Mouse (Mus musculus): ENCODE results near the gene Ccdc88b. TPM values are rescaled to one million over a fixed set of nuclear protein-coding genes. Genes with fewer than 3 reads are reported as not detected.

Gene Ccdc88b
- polyA plus RNA-seq, 1 experiment, result 55.2 TPM

GRCm38 (mm10) chr19:6877965-6878364 lies 20.0 kb upstream of the Ccdc88b start:
- Histone ChIP-seq H3K9me3 (peaks cover 4% of the 10 kb centered on the region; the same call in 1 of the 2 replicates), H3K27me3 (replicated peaks) (no peaks in the 10 kb centered on the region)
- TF ChIP-seq GATA1 (IDR thresholded peaks at IDR 0.05; ENCODE audit: borderline replicate concordance, low read length) (no peak), FLI1 (IDR thresholded peaks at IDR 0.05; ENCODE audit: low read length) (no peak)

GRCm38 (mm10) chr19:6876799-6877198 lies 18.8 kb upstream of the Ccdc88b start:
- H3K4me3 ChIP-seq (replicated peaks), result no peak overlapping the region
- no peak for TF ChIP-seq FLI1 (IDR thresholded peaks at IDR 0.05; ENCODE audit: low read length)
- no peak for TF ChIP-seq GATA1 (IDR thresholded peaks at IDR 0.05; ENCODE audit: borderline replicate concordance, low read length)
- H3K36me3 ChIP-seq (replicated peaks; ENCODE audit: low read length), result peaks cover 3% of the 10 kb centered on the region
- H3K9me3 ChIP-seq, result peaks cover 4% of the 10 kb centered on the region; the same call in 1 of the 2 replicates
- H3K4me1 ChIP-seq, result peaks cover 55% of the 10 kb centered on the region
- no peaks in the 10 kb centered on the region for H3K27me3 ChIP-seq (replicated peaks)

More at GRCm38 (mm10) chr19:6877965-6878364, 20.0 kb upstream of the Ccdc88b start:
- H3K4me1 ChIP-seq, result peaks cover 43% of the 10 kb centered on the region
- H3K4me3 ChIP-seq (replicated peaks), result no peak overlapping the region
- H3K36me3 ChIP-seq (replicated peaks; ENCODE audit: low read length), result peaks cover 3% of the 10 kb centered on the region

GRCm38 (mm10) chr19:6875834-6876233 lies 17.8 kb upstream of the Ccdc88b start:
- Histone ChIP-seq H3K9me3 (peaks cover 4% of the 10 kb centered on the region; the same call in 1 of the 2 replicates), H3K4me1 (peaks cover 65% of the 10 kb centered on the region), H3K4me3 (replicated peaks) (no peak overlapping the region), H3K27me3 (replicated peaks) (no peaks in the 10 kb centered on the region), H3K36me3 (replicated peaks; ENCODE audit: low read length) (peaks cover 3% of the 10 kb centered on the region)
- TF ChIP-seq FLI1 (IDR thresholded peaks at IDR 0.05; ENCODE audit: low read length) (no peak), GATA1 (IDR thresholded peaks at IDR 0.05; ENCODE audit: borderline replicate concordance, low read length) (no peak)

GRCm38 (mm10) chr19:6874257-6874656 lies 16.2 kb upstream of the Ccdc88b start:
- Histone ChIP-seq H3K27me3 (replicated peaks) (no peaks in the 10 kb centered on the region), H3K4me1 (peaks cover 74% of the 10 kb centered on the region), H3K36me3 (replicated peaks; ENCODE audit: low read length) (no peaks in the 10 kb centered on the region), H3K4me3 (replicated peaks) (no peak overlapping the region), H3K9me3 (no peaks in the 10 kb centered on the region; the same call in 1 of the 2 replicates)
- TF ChIP-seq GATA1 (IDR thresholded peaks at IDR 0.05; ENCODE audit: borderline replicate concordance, low read length), result no peak
- no peak for TF ChIP-seq FLI1 (IDR thresholded peaks at IDR 0.05; ENCODE audit: low read length)

- Histone ChIP-seq H3K27me3 (replicated peaks) (no peaks in the 10 kb centered on the region), H3K36me3 (replicated peaks; ENCODE audit: low read length) (no peaks in the 10 kb centered on the region), H3K9me3 (no peaks in the 10 kb centered on the region), H3K4me3 (replicated peaks) (peak overlapping the region; percentile 64), H3K4me1 (peaks cover 72% of the 10 kb centered on the region)
- TF ChIP-seq GATA1 (IDR thresholded peaks at IDR 0.05; ENCODE audit: borderline replicate concordance, low read length) (no peak), FLI1 (IDR thresholded peaks at IDR 0.05; ENCODE audit: low read length) (no peak)
These were observed 14.7 kb upstream of the Ccdc88b start for GRCm38 (mm10) chr19:6872701-6873100.

- no peaks in the 10 kb centered on the region for H3K36me3 ChIP-seq (replicated peaks; ENCODE audit: low read length)
- TF ChIP-seq FLI1 (IDR thresholded peaks at IDR 0.05; ENCODE audit: low read length) (no peak), GATA1 (IDR thresholded peaks at IDR 0.05; ENCODE audit: borderline replicate concordance, low read length) (no peak)
- peaks cover 65% of the 10 kb centered on the region for H3K4me1 ChIP-seq
- H3K4me3 ChIP-seq (replicated peaks), result peak overlapping the region; percentile 85
- H3K9me3 ChIP-seq, result no peaks in the 10 kb centered on the region
- no peaks in the 10 kb centered on the region for H3K27me3 ChIP-seq (replicated peaks)
These were observed 13.7 kb upstream of the Ccdc88b start for GRCm38 (mm10) chr19:6871574-6872271.

GRCm38 (mm10) chr19:6869355-6869754 lies 11.3 kb upstream of the Ccdc88b start:
- H3K9me3 ChIP-seq, result no peaks in the 10 kb centered on the region
- H3K4me3 ChIP-seq (replicated peaks), result peak overlapping the region; percentile 91
- H3K4me1 ChIP-seq, result peaks cover 47% of the 10 kb centered on the region
- peaks cover 5% of the 10 kb centered on the region for H3K36me3 ChIP-seq (replicated peaks; ENCODE audit: low read length)
- no peaks in the 10 kb centered on the region for H3K27me3 ChIP-seq (replicated peaks)
- TF ChIP-seq FLI1 (IDR thresholded peaks at IDR 0.05; ENCODE audit: low read length) (no peak), GATA1 (IDR thresholded peaks at IDR 0.05; ENCODE audit: borderline replicate concordance, low read length) (no peak)

- Histone ChIP-seq H3K36me3 (replicated peaks; ENCODE audit: low read length) (peaks cover 30% of the 10 kb centered on the region), H3K4me3 (replicated peaks) (no peak overlapping the region), H3K4me1 (peaks cover 45% of the 10 kb centered on the region), H3K27me3 (replicated peaks) (no peaks in the 10 kb centered on the region), H3K9me3 (no peaks in the 10 kb centered on the region)
- no peak for TF ChIP-seq GATA1 (IDR thresholded peaks at IDR 0.05; ENCODE audit: borderline replicate concordance, low read length)
- no peak for TF ChIP-seq FLI1 (IDR thresholded peaks at IDR 0.05; ENCODE audit: low read length)
These were observed 3.4 kb upstream of the Ccdc88b start for GRCm38 (mm10) chr19:6861451-6861850.

GRCm38 (mm10) chr19:6860706-6861105 lies 2.7 kb upstream of the Ccdc88b start:
- Histone ChIP-seq H3K27me3 (replicated peaks) (no peaks in the 10 kb centered on the region), H3K36me3 (replicated peaks; ENCODE audit: low read length) (peaks cover 38% of the 10 kb centered on the region), H3K9me3 (no peaks in the 10 kb centered on the region), H3K4me3 (replicated peaks) (peak overlapping the region; percentile 14), H3K4me1 (peaks cover 53% of the 10 kb centered on the region)
- TF ChIP-seq FLI1 (IDR thresholded peaks at IDR 0.05; ENCODE audit: low read length) (no peak), GATA1 (IDR thresholded peaks at IDR 0.05; ENCODE audit: borderline replicate concordance, low read length) (no peak)

GRCm38 (mm10) chr19:6859971-6860370 lies 2.0 kb upstream of the Ccdc88b start:
- no peak overlapping the region for H3K4me3 ChIP-seq (replicated peaks)
- peaks cover 45% of the 10 kb centered on the region for H3K36me3 ChIP-seq (replicated peaks; ENCODE audit: low read length)
- H3K27me3 ChIP-seq (replicated peaks), result no peaks in the 10 kb centered on the region
- H3K9me3 ChIP-seq, result no peaks in the 10 kb centered on the region
- TF ChIP-seq GATA1 (IDR thresholded peaks at IDR 0.05; ENCODE audit: borderline replicate concordance, low read length), result no peak
- TF ChIP-seq FLI1 (IDR thresholded peaks at IDR 0.05; ENCODE audit: low read length), result no peak
- H3K4me1 ChIP-seq, result peaks cover 60% of the 10 kb centered on the region
